Mouse (Mus musculus): Measurements from ENCODE around the gene Hs3st3a1. TPM values are rescaled to one million over a fixed set of nuclear protein-coding genes. Genes with fewer than 3 reads are reported as not detected.
A peak's percentile ranks its signal among the peaks of the same experiment; 100 is the strongest.

Hs3st3a1 gene
- total and polyA plus RNA-seq, 3 experiments: 0.31 to 0.45 (median 0.35) TPM

DNA sequence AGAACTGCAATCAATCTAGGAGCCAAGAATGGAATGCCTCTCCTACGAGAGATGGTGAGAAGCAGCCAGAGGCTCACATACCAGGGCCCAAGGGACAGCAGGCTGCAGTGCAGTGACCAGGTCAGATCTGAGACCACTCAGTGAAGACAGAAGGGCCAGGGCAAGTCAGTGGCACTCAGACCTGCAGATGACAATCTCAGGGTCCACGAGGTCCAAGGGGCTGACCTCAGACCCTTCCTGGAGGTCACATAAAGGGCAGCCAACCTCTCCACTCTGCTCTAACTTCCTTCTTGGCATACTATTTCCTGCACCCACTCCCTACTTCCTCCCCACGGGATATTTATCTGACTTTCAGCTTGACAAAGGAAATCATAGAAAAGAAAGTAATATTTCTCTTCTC, 60.8 kb downstream of the Hs3st3a1 start:
- 18% methylated on average over 3 of the region's 3 CpGs for WGBS
- peak in 1 of 2 experiments; percentile 16 for DNase-seq
- TF ChIP-seq CTCF (IDR thresholded peaks at IDR 0.05) (no peak), POLR2A (IDR thresholded peaks at IDR 0.05; ENCODE audit: insufficient read depth, low read depth, low read length) (no peak), EP300 (IDR thresholded peaks at IDR 0.05; ENCODE audit: insufficient read depth, low read depth, low read length) (no peak)

DNA sequence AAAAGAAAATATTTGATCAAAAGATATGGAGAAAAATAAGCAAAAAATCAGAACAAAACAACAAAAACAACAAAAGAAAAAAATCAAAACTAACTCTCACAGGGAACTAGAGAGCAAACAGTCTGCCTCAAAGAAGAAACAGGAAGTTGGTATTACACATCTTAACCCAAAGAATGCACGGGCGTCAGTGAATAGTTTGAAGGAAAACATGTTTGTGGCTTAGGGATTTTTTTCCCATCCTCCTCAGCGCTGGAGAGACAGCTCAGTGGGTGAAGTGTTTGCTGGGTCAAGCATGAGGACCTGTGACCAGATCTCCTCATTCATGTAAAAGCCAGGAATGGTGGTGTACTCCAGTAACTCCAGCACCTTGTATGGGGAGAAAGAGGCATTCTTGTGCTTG, 61.5 kb downstream of the Hs3st3a1 start:
- Histone ChIP-seq H3K36me3 (ENCODE audit: control insufficient read depth, insufficient read depth, low read length) (no peaks in the 10 kb centered on the region), H3K27me3 (ENCODE audit: control insufficient read depth, insufficient read depth, low read length) (no peaks in the 10 kb centered on the region), H3K27ac (no peak overlapping the region), H3K4me3 (no peak overlapping the region), H3K9ac (ENCODE audit: low read depth, low read length) (no peak overlapping the region), H3K4me1 (ENCODE audit: control insufficient read depth, insufficient read depth, low read length) (peaks cover 2% of the 10 kb centered on the region), H3K79me2 (replicated peaks; ENCODE audit: control insufficient read depth, insufficient read depth, low read length) (no peaks in the 10 kb centered on the region)
- intact Hi-C loops (cut with DNase I): no loop called here
- no peak for DNase-seq
- 24% methylated on average over 3 of the region's 3 CpGs for WGBS
- TF ChIP-seq CTCF (IDR thresholded peaks at IDR 0.05) (no peak), EP300 (IDR thresholded peaks at IDR 0.05; ENCODE audit: insufficient read depth, low read depth, low read length) (no peak), POLR2A (IDR thresholded peaks at IDR 0.05; ENCODE audit: insufficient read depth, low read depth, low read length) (no peak)

More for the DNA sequence above, 60.8 kb downstream of the Hs3st3a1 start:
- Histone ChIP-seq H3K4me1 (ENCODE audit: control insufficient read depth, insufficient read depth, low read length) (peaks cover 2% of the 10 kb centered on the region), H3K27me3 (ENCODE audit: control insufficient read depth, insufficient read depth, low read length) (no peaks in the 10 kb centered on the region), H3K79me2 (replicated peaks; ENCODE audit: control insufficient read depth, insufficient read depth, low read length) (no peaks in the 10 kb centered on the region), H3K27ac (no peak overlapping the region), H3K9ac (ENCODE audit: low read depth, low read length) (no peak overlapping the region), H3K4me3 (no peak overlapping the region), H3K36me3 (ENCODE audit: control insufficient read depth, insufficient read depth, low read length) (no peaks in the 10 kb centered on the region)
- intact Hi-C loops (cut with DNase I): no loop called here

DNA sequence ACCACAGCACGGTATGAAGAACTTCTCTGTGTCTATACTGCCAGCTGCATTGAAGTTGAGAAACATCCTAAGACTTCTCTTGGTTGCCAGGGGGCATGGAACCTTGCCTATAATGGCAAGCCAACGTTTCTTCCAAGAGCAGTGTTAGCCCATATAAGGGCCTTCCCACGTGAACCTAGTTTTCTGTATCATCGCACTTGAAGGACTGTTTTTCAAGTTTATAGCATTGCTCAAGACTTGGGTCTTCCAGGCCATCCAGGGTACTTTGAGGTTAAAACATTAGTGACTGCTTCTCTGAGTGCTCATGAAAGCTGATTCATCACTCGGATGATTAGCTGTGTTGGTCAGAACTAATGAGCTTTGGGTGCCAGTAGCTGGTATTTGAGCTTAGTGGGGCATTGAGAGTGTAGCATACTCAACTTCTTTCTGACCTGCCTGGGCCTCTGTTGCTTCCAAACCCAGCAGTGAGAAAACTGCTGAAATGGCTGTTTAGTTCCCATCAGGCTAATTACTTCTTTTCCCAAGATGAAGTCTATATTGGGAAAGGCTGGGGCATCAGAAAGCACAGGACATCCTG, 65.5 kb downstream of the Hs3st3a1 start:
- no peaks in the 10 kb centered on the region for H3K79me2 ChIP-seq (replicated peaks; ENCODE audit: control insufficient read depth, insufficient read depth, low read length)
- H3K4me1 ChIP-seq (ENCODE audit: control insufficient read depth, insufficient read depth, low read length): peaks cover 2% of the 10 kb centered on the region
- no peaks in the 10 kb centered on the region for H3K36me3 ChIP-seq (ENCODE audit: control insufficient read depth, insufficient read depth, low read length)
- no peaks in the 10 kb centered on the region for H3K27me3 ChIP-seq (ENCODE audit: control insufficient read depth, insufficient read depth, low read length)
- no peak for DNase-seq
- intact Hi-C loops (cut with DNase I): no loop called here
- no peak overlapping the region for H3K9ac ChIP-seq (ENCODE audit: low read depth, low read length)
- H3K27ac ChIP-seq: no peak overlapping the region
- no peak overlapping the region for H3K4me3 ChIP-seq
- WGBS: 85% methylated on average over 5 of the region's 5 CpGs
- TF ChIP-seq CTCF (IDR thresholded peaks at IDR 0.05) (no peak), POLR2A (IDR thresholded peaks at IDR 0.05; ENCODE audit: insufficient read depth, low read depth, low read length) (no peak), EP300 (IDR thresholded peaks at IDR 0.05; ENCODE audit: insufficient read depth, low read depth, low read length) (no peak)

DNA sequence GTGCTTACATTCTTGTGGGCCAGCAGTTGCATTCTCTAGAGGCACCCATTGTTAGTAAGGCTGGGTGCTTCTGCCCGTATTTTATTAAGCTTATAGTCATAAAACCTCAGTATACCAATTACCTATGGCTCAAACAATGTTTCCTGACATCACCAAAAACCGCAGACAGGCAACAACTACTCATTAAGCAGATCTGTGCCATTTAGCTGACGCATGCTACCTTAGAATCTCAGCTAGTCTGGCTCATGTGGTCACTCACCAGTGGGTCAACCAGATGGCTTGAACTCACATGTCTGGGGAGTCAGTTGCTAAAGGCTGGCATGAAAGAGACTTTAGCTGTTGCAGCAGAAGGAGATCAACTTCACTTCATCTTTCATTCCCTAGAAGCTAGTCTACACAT, 67.9 kb downstream of the Hs3st3a1 start:
- H3K4me3 ChIP-seq: no peak overlapping the region
- TF ChIP-seq EP300 (IDR thresholded peaks at IDR 0.05; ENCODE audit: insufficient read depth, low read depth, low read length) (no peak), CTCF (IDR thresholded peaks at IDR 0.05) (no peak), POLR2A (IDR thresholded peaks at IDR 0.05; ENCODE audit: insufficient read depth, low read depth, low read length) (no peak)
- H3K27me3 ChIP-seq (ENCODE audit: control insufficient read depth, insufficient read depth, low read length): no peaks in the 10 kb centered on the region
- no peak overlapping the region for H3K9ac ChIP-seq (ENCODE audit: low read depth, low read length)
- 88% methylated on average over 3 of the region's 3 CpGs for WGBS
- no peak overlapping the region for H3K27ac ChIP-seq
- no peaks in the 10 kb centered on the region for H3K79me2 ChIP-seq (replicated peaks; ENCODE audit: control insufficient read depth, insufficient read depth, low read length)
- intact Hi-C loops (cut with DNase I): no loop called here
- H3K4me1 ChIP-seq (ENCODE audit: control insufficient read depth, insufficient read depth, low read length): no peaks in the 10 kb centered on the region
- H3K36me3 ChIP-seq (ENCODE audit: control insufficient read depth, insufficient read depth, low read length): no peaks in the 10 kb centered on the region
- DNase-seq: no peak

DNA sequence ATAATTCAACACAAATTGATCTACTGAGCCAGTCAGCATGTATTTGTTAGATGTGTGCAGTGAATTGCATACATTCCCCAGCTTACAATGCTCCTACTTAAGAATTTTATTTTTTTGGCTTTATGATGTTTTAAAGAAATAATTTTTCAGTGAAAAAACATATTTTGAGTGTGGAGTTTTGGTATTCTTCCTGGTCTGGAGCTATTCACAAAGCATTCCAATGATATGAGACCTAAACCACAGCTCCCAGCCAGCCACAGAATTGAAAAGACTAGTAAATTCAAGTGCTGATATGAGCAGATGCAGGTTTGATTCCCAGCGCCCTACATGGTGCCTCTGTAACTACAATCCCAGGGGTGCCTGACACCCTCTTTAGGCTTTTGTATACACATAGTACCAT, 70.8 kb downstream of the Hs3st3a1 start:
- no peaks in the 10 kb centered on the region for H3K36me3 ChIP-seq (ENCODE audit: control insufficient read depth, insufficient read depth, low read length)
- WGBS: 81% methylated on average over 1 of the region's 1 CpGs
- H3K27ac ChIP-seq: no peak overlapping the region
- intact Hi-C loops (cut with DNase I): no loop called here
- no peaks in the 10 kb centered on the region for H3K79me2 ChIP-seq (replicated peaks; ENCODE audit: control insufficient read depth, insufficient read depth, low read length)
- H3K4me3 ChIP-seq: no peak overlapping the region
- H3K9ac ChIP-seq (ENCODE audit: low read depth, low read length): no peak overlapping the region
- no peak for DNase-seq
- no peaks in the 10 kb centered on the region for H3K27me3 ChIP-seq (ENCODE audit: control insufficient read depth, insufficient read depth, low read length)
- TF ChIP-seq CTCF (IDR thresholded peaks at IDR 0.05): no peak
- TF ChIP-seq POLR2A (IDR thresholded peaks at IDR 0.05; ENCODE audit: insufficient read depth, low read depth, low read length): no peak
- TF ChIP-seq EP300 (IDR thresholded peaks at IDR 0.05; ENCODE audit: insufficient read depth, low read depth, low read length): no peak
- no peaks in the 10 kb centered on the region for H3K4me1 ChIP-seq (ENCODE audit: control insufficient read depth, insufficient read depth, low read length)

DNA sequence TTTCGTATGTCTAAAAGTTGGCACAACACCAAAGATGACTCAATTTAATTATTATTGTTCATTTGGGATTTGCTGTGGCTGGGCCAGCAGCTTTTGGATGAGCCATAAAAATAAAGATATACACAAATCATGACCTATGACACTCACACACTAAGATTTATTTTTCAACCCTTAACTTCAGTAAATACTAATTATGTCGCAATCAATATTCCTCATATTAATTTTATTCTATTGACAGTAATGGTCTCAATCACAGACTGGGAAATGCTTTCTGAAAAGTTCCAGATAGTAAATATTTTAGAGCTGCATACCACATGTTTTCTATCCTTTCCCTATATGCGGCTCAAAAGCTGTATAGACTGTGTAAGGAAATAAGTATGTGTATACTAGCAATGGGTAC, 71.9 kb downstream of the Hs3st3a1 start:
- Histone ChIP-seq H3K27me3 (ENCODE audit: control insufficient read depth, insufficient read depth, low read length) (no peaks in the 10 kb centered on the region), H3K4me1 (ENCODE audit: control insufficient read depth, insufficient read depth, low read length) (peaks cover 4% of the 10 kb centered on the region), H3K9ac (ENCODE audit: low read depth, low read length) (no peak overlapping the region), H3K4me3 (no peak overlapping the region), H3K36me3 (ENCODE audit: control insufficient read depth, insufficient read depth, low read length) (no peaks in the 10 kb centered on the region), H3K79me2 (replicated peaks; ENCODE audit: control insufficient read depth, insufficient read depth, low read length) (no peaks in the 10 kb centered on the region), H3K27ac (no peak overlapping the region)
- TF ChIP-seq CTCF (IDR thresholded peaks at IDR 0.05) (no peak), POLR2A (IDR thresholded peaks at IDR 0.05; ENCODE audit: insufficient read depth, low read depth, low read length) (no peak), EP300 (IDR thresholded peaks at IDR 0.05; ENCODE audit: insufficient read depth, low read depth, low read length) (no peak)
- WGBS: 77% methylated on average over 3 of the region's 3 CpGs
- DNase-seq: no peak
- intact Hi-C loops (cut with DNase I): no loop called here
